Mouse (Mus musculus): ENCODE data around the gene Gm21820.
"Not testable (repeated sequence)": the region's sequence is repeated elsewhere in the genome, so short reads cannot be mapped to it uniquely, and the experiment has no call there.

Gm21820 gene

DNA sequence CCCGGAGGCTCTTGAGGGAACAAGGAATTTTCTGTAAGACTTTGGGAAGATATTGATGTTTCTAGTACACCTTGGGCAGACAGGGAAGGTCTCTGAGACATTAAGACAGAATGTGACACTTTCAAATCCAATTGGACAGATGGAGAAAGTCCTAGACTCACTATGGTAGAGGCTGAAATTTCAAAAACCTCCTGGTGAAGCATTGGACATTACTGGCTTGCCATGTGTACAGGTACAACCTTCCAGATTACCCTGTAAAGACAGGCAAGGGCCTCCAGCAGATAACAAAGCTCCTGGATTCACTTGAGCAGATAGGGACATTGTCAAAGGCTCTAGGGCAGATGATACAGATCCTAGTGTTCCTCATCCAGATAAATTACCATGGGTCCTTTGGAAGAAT is at the start of gene Gm21820:
Gm21820 (minus strand) TSS at position 101 of the 400 bp plus-strand sequence.
- DNase-seq (ENCODE audit: low read depth), result not testable (repeated sequence)

All from 416B (cell line).